In genomic region chr8:112011816-112012242, GRCm38 (mm10) we compare ENCODE assay signal across 8 mouse cellular contexts. TPM values are rescaled to one million over a fixed set of nuclear protein-coding genes. Genes with fewer than 3 reads are reported as not detected.
DNase-seq lines count a peak whose midpoint lies in the region; ATAC-seq and TF ChIP-seq lines count a peak whose summit lies in the region.

No protein-coding gene starts in this region.

- H3K27ac ChIP-seq in layer of hippocampus, adult 2 months = peak overlapping the region; percentile 93
- H3K27ac ChIP-seq in intestine, postnatal 0 days (ENCODE audit: low read depth, low read length) = peak overlapping the region; percentile 71
- H3K27ac ChIP-seq in liver, embryonic 13.5 days = peak overlapping the region; percentile 87

- intact Hi-C loops in gastrocnemius, postnatal 14 days (cut with DNase I; ENCODE audit: low total_unique reads) = no loop called here

- WGBS in intestine, postnatal 0 days = 0% methylated on average over 40 of the region's 40 CpGs
- under 1% methylated on average over 40 of the region's 40 CpGs for WGBS in liver, embryonic 13.5 days (ENCODE audit: insufficient replicate concordance)

- H3K4me3 ChIP-seq in layer of hippocampus, adult 2 months = peak overlapping the region; percentile 85
- H3K4me3 ChIP-seq in intestine, postnatal 0 days (ENCODE audit: low read depth, low read length) = peak overlapping the region; percentile 96
- H3K4me3 ChIP-seq in liver, embryonic 13.5 days (replicated peaks) = peak overlapping the region; percentile 96

- H3K4me1 ChIP-seq in intestine, postnatal 0 days (replicated peaks; ENCODE audit: control insufficient read depth, insufficient read depth, low read length) = peaks cover 10% of the 10 kb centered on the region
- peaks cover 46% of the 10 kb centered on the region for H3K4me1 ChIP-seq in liver, embryonic 13.5 days (replicated peaks)

- H3K36me3 ChIP-seq in intestine, postnatal 0 days (ENCODE audit: control insufficient read depth, insufficient read depth) = no peaks in the 10 kb centered on the region; the same call in 1 of the 2 replicates
- H3K36me3 ChIP-seq in liver, embryonic 13.5 days = peaks cover 20% of the 10 kb centered on the region

- no peak for TF ChIP-seq CTCF in layer of hippocampus, adult 2 months (conservative IDR thresholded peaks at IDR 0.05)
- TF ChIP-seq CTCF in intestine, postnatal 0 days (IDR thresholded peaks at IDR 0.05; ENCODE audit: low read depth) = no peak

- H3K27me3 ChIP-seq in intestine, postnatal 0 days (replicated peaks; ENCODE audit: control insufficient read depth, insufficient read depth, low read length) = no peaks in the 10 kb centered on the region
- no peaks in the 10 kb centered on the region for H3K27me3 ChIP-seq in liver, embryonic 13.5 days

- no peaks in the 10 kb centered on the region for H3K9me3 ChIP-seq in intestine, postnatal 0 days (ENCODE audit: control insufficient read depth)
- H3K9me3 ChIP-seq in liver, embryonic 13.5 days (replicated peaks) = no peaks in the 10 kb centered on the region

- peak; percentile 42 for ATAC-seq in intestine, postnatal 0 days
- peak; percentile 57 for ATAC-seq in liver, embryonic 13.5 days (ENCODE audit: low read depth)
- peak; percentile 29; the same call in 1 of the 2 replicates for ATAC-seq in monocyte, adult 5-6 weeks (replicated peaks; ENCODE audit: insufficient number of reproducible peaks, low FRiP score, low TSS enrichment, poor library complexity, severe bottlenecking)

- H3K4me2 ChIP-seq in intestine, postnatal 0 days (replicated peaks; ENCODE audit: low read depth) = peak overlapping the region; percentile 97
- peak overlapping the region; percentile 99 for H3K4me2 ChIP-seq in liver, embryonic 13.5 days

- DNase-seq in layer of hippocampus, adult 2 months (ENCODE audit: low spot score in 2 of 2) = peak in 1 of 2 experiments; percentile 27
- DNase-seq in layer of hippocampus, postnatal 14 days (ENCODE audit: low spot score in 2 of 2) = no peak
- peak; percentile 69 to 71 for DNase-seq in cerebellum, postnatal 10 days
- peak; percentile 39 for DNase-seq in gastrocnemius, postnatal 14 days
- peak; percentile 58 for DNase-seq in liver, embryonic 13.5 days
- peak; percentile 63 to 84 for DNase-seq in spleen, postnatal 4 days (ENCODE audit: low spot score in 2 of 2)

- H3K9ac ChIP-seq in intestine, postnatal 0 days (ENCODE audit: low read depth, low read length) = peak overlapping the region; percentile 87
- H3K9ac ChIP-seq in liver, embryonic 13.5 days = peak overlapping the region; percentile 92

RNA-seq across cellular contexts. Expression of gene Terf2ip, which starts 0.6 kb away (rescaled TPM):
- total RNA-seq in layer of hippocampus, adult 2 months (2021) = 10 to 100 TPM; 42.8 to 45.2 TPM
- total RNA-seq in layer of hippocampus, postnatal 14 days (2021) = 10 to 100 TPM; 35.9 to 37.2 TPM
- 10 to 100 TPM in 1 of 2 experiments, 1 to 10 TPM in 1; 9.1 to 10.4 TPM for total RNA-seq in gastrocnemius, postnatal 14 days (2021)
- polyA plus RNA-seq in intestine, postnatal 0 days (2015; fragmentation: Nextera tagmentation; extraction: Ambion mirVana) = 10.1 and 11.2 TPM in 2 replicates
- 7.2 and 7.8 TPM in 2 replicates for polyA plus RNA-seq in liver, embryonic 13.5 days (2015; fragmentation: Nextera tagmentation; extraction: Ambion mirVana)
- total RNA-seq in monocyte, adult 5-6 weeks (2017) = 15.9 to 24.1 TPM (median 18.5 TPM) in 3 replicates

RNA-seq across cellular contexts. Expression of gene Kars, which starts 0.7 kb away (rescaled TPM):
- total RNA-seq in layer of hippocampus, adult 2 months (2021) = 10 to 100 TPM; 76.7 to 78.4 TPM
- total RNA-seq in layer of hippocampus, postnatal 14 days (2021) = 10 to 100 TPM; 79.8 to 83.9 TPM
- 100 to 1,000 TPM; 100 to 107 TPM for total RNA-seq in gastrocnemius, postnatal 14 days (2021)
- polyA plus RNA-seq in intestine, postnatal 0 days (2015; fragmentation: Nextera tagmentation; extraction: Ambion mirVana) = 63.7 and 69.2 TPM in 2 replicates
- polyA plus RNA-seq in liver, embryonic 13.5 days (2015; fragmentation: Nextera tagmentation; extraction: Ambion mirVana) = 126 and 140 TPM in 2 replicates
- total RNA-seq in monocyte, adult 5-6 weeks (2017) = 69.9 to 77.0 TPM (median 73.1 TPM) in 3 replicates

RNA-seq across cellular contexts. Expression of gene Gm6793, which starts 3.0 kb away (rescaled TPM):
- total RNA-seq in layer of hippocampus, adult 2 months (2021) = not detected
- under 1 TPM in 1 of 2 experiments, not detected in 1; 0.30 TPM for total RNA-seq in layer of hippocampus, postnatal 14 days (2021)
- not detected for total RNA-seq in gastrocnemius, postnatal 14 days (2021)
- 0.21 and 0.29 TPM in 2 replicates for polyA plus RNA-seq in intestine, postnatal 0 days (2015; fragmentation: Nextera tagmentation; extraction: Ambion mirVana)
- 0.22 and 0.31 TPM in 2 replicates for polyA plus RNA-seq in liver, embryonic 13.5 days (2015; fragmentation: Nextera tagmentation; extraction: Ambion mirVana)
- total RNA-seq in monocyte, adult 5-6 weeks (2017) = 0.32 TPM in 1 of 3 replicates, not detected in the others

RNA-seq across cellular contexts. Expression of gene Adat1, which starts 19.7 kb away (rescaled TPM):
- 1 to 10 TPM; 6.9 TPM for total RNA-seq in layer of hippocampus, adult 2 months (2021)
- 1 to 10 TPM; 4.3 to 5.2 TPM for total RNA-seq in layer of hippocampus, postnatal 14 days (2021)
- 1 to 10 TPM; 1.3 TPM for total RNA-seq in gastrocnemius, postnatal 14 days (2021)
- polyA plus RNA-seq in intestine, postnatal 0 days (2015; fragmentation: Nextera tagmentation; extraction: Ambion mirVana) = 1.2 and 1.4 TPM in 2 replicates
- polyA plus RNA-seq in liver, embryonic 13.5 days (2015; fragmentation: Nextera tagmentation; extraction: Ambion mirVana) = 4.3 and 5.7 TPM in 2 replicates
- 0.95 to 3.4 TPM (median 3.2 TPM) in 3 replicates for total RNA-seq in monocyte, adult 5-6 weeks (2017)

Comparison
In these comparisons a context has a peak if more than half of its experiments do, and no peak if none do; other contexts are left out.
1. DNase-seq: peak in cerebellum, postnatal 10 days (2 of 2), gastrocnemius, postnatal 14 days (single experiment), liver, embryonic 13.5 days (single experiment) and spleen, postnatal 4 days (2 of 2); none in layer of hippocampus, postnatal 14 days (0 of 2).
2. Peak in every context shown above with its lines, with median percentiles within 50 percentile points of each other: H3K27ac ChIP-seq, H3K4me3 ChIP-seq and ATAC-seq.